Mouse (Mus musculus) spleen, adult 18-20 months (tissue): ENCODE measurements around the gene B230217C12Rik.

Experiments used
- DNase-seq, 2 experiments: peaks; one replicate each; pipeline ENCODE4 v3.0.0; 2022; ENCODE audit warnings: mixed read lengths in 2 of 2

B230217C12Rik gene

DNA sequence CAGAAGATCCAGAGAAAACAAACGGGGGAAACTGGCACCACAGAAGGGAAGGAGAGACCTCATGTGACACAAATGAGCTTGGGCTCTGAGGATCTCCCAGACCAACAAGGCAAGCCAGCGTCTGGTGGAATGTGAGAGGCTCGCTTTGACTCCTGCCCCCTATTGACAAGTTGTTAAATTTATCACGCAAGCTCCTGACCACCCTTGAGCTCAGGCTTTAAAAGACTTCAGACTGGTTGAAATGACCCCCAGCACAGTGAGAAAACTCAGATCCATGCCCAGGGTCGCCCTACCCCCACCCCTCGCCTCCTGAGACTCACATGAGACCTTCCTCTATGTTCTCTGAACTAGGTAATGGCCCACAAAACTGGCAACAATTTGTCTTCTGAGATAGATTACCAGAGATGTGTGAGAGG lies at the start of gene B230217C12Rik:
TSS of gene B230217C12Rik (plus strand) at position 242 of the 416 bp plus-strand sequence.
- DNase-seq: no peak

DNA sequence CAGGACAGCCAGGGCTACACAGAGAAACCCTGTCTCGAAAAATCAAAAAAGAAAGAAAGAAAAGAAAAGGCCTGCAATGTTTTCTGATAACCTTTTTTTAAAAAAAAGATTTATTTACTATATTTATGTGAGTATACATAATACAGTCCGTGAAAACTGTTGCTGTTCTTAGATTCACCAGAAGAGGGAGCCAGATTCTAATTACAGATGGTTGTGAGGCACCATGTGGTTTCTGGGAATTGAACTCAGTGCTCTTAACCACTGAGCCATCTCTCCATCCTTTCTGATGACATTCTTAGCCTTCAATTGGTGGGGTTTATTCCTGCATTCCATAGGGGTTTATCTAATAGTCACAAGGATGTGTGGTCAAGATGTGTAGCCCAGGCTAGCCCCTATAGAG lies 47.4 kb upstream of the B230217C12Rik start:
- DNase-seq: peak in 1 of 2 experiments; percentile 34

DNA sequence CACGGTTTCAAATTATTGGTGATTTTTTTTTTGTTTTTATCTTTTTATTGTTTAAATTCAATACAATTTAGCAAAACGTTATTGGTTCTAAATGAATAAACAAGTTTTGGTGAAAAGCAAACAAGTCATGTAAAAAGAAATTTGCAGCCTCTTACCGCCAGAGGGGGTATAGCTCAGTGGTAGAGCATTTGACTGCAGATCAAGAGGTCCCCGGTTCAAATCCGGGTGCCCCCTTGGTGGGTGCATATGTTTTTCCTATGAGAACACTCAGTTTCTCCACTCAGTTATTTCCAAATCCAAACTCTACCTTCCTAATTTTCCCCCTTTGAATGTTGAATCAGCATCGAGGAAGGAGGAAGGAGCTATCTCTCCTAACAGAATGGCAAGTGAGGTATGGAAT lies 43.7 kb upstream of the B230217C12Rik start:
- DNase-seq: peak; percentile 54 to 72

DNA sequence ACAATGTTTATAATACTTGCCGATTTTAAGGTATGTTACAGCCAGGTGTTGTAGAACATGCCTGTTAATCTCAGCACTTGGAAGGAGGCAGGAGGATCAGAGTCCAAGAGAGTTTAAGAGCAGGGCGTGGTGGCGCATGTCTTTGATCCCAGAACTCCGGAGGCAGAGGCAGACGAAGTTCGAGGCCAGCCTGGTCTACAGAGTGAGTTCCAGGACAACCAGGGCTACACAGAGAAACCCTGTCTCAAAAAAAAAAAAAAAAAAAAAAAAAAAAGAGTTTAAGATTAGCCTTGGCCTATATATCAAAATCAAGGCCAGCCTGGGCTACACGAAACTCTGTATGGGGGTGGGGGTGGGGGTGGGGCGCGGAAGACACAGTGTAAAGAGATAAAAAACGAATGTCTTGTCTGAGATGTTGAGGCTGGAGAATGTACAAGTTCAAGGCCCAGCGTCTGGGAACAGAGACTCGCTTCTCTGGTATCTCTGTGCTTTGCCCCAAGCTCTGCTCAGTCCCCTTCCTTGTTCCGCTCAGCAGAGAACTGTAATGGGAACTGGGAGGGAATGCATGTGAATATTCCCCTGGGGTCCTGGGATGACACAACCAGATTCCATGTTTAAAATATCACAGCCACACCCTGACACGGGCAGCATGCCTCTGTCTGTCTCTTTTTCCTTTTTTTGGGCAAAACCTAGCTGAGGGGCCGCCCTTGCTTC lies 43.1 kb upstream of the B230217C12Rik start:
- DNase-seq: no peak

DNA sequence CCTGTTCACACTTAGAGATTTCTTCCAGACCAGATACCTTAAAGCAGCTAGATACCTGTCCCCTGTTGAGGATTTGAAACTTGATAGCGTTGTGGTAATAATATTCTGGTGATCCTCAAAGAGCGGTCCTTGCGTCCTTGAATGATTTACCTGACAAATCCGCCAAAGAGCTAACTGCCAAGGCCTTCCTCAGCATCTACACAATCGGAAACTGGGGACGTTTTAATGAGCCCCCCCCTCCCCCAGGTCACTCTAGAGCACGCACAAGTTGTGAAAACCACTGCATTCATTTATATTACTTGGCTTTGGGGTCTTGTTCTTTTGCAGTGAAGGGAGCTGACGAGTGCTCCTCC lies 42.5 kb upstream of the B230217C12Rik start:
- DNase-seq: no peak

DNA sequence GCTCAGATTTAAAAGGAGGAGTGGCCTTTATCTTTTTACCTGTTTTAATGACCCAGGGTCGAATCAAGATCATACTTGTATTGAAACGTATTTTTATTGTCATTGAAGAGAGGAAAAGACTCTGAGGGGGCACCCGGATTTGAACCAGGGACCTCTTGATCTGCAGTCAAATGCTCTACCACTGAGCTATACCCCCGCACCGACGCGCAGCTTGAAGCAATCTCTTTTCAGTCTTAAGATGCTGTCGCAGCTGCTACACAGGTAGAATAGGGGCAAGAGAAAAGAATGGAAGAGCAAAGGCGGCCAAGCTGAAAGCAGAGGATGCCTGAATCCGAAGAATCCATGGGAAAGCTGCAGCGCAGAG lies 41.8 kb upstream of the B230217C12Rik start, which contains the start of gene Lasp1:
TSS of gene Lasp1 (plus strand) at position 219 of the 364 bp plus-strand sequence.
- peak; percentile 78 to 85 for DNase-seq

DNA sequence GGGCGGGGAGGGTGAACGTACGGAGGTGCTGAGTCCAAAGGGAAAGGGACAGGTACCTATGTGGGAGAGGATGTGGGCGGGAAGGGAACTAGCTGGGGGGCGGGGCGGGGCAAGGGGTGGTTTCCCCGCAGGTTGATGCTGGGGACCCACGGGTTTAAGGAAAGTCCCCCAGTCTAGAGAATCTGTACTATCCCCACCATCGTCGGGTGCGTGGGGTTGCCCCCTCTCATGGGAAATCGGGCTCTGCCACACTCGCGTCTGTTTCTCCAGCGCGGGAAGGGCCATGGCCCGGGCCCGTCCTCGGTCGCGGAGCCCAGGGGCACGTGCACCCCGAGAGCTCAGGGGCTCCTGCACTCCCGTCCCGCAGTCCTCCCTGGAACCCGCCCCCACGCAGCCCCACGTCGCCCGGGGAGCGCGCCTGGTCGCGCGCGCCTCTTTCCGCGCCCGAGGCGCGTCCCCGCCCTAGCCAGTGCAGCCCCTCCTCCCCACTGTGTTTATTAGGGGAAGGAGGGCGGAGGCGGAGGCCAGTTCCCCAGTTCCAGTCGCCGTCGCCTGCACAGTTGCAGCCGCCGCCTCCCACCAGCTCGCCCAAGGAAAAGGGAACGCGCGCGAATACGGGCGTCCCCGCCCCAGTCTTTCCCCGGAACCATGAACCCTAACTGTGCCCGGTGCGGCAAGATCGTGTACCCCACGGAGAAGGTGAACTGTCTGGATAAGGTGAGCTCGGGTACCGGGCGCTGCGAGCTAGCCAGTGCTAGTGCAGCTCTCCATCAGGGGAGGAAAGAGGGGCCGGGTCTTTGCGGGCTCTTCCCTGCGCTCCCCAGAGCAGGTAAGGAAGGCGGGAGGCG lies 41.2 kb upstream of the B230217C12Rik start:
- DNase-seq: peak; percentile 83 to 87

DNA sequence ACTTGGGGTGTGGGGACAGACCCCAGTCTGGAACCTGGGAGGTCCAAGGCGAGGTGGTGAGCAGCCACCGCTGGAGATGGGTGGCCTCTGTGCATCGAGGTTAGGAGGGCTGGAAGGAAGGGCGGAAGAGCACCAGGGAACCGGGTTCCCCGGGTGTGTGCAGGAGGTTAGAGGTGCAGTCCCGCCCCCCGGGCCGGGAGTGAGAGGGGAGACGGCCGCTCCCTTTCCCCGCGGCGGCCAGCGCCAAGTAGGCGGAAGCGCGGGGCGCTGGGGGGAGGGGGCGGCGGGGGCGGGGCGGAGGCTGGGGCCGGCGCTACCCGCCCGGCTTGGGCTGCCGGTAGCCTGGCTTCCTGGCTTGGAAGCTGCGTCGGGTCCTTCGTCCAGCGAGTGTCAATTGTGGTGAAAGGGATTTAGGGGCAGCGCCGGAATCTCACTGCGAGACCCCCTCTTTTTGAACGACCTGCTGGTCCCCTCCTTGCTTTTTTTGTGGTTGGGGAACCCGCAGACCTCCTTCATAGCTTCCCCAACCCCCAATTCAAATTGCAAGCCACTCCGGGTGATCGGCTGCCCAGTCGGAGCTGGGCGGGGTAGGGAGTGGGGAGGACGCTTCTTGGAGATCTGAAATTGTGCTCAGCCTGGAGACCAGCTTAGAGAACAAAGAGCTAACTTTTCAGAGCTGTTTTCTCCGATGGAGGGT lies 40.4 kb upstream of the B230217C12Rik start:
- peak; percentile 70 to 74 for DNase-seq

DNA sequence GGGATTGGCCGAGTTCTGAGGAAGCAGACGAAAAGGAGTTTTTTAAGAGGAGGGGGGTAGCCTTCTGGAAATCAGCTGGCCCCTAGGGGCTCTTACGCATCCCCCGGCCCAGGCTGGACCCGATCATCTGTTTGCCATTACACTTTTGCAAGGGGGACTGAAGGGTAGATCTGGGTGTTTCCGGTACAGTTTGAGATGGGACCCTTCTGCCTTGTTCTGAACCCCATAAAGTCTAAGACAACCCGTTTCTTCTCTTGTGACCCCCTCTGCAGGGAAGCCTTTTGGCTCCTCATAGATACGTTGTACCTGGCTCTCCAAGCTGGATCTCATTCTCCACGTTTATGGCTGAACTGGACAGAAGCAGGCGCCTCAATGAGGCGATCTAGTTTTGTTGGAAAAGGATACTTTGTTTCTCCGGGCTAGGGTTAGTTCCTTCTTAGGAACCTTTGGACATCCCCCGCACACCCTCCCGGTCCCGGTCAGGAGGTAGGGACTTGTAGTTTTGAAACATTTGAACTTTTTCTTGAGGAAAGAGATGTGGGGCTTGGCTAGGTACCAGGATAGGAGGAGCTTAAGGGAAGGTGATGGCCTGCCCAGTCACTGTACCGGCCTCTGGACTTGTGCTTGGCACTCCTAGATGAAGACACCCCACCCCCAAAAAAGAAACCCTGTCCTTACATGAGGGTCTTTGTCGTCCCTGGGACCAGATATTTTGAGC lies 39.7 kb upstream of the B230217C12Rik start:
- DNase-seq: no peak

DNA sequence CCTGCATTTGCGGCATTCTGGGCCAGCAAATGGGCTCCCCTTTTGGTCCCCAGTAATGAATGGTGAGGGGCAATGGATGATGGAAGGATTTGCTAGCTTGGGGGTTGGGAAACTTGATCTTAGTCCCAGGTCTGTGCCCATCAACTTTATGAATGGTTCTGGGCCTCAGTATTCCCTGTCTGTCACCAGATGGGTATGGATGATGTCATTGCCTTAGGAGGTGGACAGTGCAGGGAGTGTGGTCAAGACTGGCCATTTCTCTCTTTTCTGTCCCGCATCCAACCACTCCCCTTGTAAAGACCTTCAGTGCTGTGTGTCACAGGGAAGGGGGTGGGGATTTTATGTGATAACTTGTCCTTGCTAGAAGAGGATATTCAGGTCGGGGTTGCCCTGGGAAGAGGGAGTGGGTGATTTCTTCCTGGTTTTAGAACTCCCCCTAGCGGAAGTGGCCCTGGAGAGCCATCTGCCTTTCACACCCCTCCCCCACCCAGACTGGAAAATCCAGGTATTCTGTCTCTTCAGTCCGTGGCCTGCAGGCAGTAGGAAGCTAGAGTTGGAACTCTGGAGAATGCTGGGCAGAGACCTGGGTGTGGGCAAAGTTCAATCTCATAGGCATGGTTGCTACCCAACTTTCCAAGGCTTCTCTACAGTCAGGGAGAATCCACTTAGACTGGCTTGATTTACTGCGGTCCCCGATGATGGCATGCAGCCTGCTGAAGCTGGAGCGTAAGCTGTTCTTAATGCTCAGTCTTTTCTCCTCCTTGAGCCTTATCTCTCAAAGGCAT lies 39.0 kb upstream of the B230217C12Rik start:
- no peak for DNase-seq

DNA sequence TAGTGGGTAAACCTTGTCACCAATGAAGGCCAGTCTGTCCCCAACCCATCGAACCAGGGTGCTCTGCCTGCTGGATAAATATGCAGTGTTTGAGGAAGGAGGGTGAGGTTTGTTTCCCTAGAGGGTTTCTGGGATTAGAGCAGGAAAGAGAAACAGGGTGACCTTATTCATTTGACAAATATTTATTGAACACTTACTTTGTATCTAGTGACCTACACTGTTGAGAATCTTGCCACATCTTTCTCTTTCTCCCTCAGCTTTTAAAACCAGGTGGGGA lies 38.4 kb upstream of the B230217C12Rik start:
- DNase-seq: no peak

DNA sequence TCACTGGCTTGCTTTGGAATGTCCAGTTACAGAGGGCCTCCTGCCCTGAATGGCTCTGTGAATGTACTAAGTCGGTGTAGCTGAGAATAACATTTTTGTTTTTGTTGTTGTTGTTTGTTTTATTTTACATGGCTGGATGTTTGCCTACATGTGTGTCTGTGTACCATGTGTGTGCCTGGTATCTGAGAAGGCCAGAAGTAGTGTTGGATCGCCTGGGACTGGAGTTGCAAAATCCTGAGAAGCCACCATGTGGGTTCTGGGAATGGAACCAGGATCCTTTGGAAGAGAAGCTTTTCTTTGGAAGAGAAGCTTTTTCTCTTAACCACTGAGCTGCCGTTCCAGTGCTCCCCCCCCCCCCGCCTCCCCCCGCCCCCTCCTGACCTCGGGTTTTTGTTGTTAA lies 38.1 kb upstream of the B230217C12Rik start:
- no peak for DNase-seq

DNA sequence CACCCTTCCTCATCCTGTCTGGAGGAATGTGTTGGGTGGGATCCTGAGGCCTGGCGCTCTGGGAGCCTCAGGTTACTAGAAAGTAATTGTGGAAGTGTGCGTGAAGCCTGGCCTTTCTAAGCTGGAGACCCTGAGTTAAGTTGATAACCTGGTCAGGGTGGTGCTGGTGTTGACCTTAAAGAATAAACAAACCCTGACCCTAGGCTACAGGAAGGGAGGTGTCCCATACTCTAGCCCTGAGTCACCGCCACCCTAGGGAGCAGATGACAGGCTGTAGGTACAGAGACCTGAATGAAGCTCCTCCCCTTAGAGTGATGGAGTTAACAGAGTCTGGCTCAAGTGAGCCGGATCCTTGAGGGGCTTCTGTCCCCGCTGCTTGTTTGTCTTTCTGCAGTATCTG lies 36.7 kb upstream of the B230217C12Rik start:
- DNase-seq: no peak

DNA sequence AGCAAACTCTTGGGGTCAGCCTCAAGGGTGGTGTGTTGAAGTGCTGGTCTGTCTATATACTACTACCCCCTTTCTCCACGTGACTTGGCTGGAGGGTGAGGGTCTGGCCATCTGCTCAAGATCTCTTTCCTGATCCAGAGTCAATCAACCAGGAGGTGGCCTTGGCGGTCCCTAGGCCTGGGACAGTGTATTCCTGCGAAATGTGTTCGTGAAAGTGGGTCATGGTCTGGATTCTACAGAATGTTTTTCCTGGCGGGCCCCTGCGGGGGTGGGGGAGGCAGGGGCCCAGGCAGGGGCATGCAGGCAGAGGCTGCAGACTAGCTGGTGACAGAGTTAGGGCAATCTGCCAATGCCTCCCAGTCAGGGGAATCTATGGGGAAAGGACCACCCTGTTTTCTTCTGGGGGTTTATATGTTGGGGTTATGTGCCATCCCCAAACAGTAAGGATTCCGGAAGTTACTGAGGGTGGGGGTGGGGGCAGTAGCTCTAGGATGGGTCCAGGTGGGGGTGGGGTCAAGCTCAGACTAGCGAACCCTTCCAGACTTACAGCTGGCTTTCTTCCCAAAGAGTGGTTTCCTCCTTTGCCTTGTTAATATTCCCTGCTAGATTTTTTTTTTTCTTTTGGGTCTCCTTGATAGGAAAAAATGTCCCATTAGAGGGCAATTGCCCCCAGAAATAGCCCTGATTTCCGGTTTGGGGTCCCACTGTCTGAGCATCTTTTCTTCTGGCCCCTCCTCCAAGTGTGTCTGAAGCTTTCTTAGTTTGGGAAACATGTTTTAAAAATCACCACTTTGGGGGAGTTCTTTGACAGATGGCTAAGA lies 35.5 kb upstream of the B230217C12Rik start:
- DNase-seq: no peak

DNA sequence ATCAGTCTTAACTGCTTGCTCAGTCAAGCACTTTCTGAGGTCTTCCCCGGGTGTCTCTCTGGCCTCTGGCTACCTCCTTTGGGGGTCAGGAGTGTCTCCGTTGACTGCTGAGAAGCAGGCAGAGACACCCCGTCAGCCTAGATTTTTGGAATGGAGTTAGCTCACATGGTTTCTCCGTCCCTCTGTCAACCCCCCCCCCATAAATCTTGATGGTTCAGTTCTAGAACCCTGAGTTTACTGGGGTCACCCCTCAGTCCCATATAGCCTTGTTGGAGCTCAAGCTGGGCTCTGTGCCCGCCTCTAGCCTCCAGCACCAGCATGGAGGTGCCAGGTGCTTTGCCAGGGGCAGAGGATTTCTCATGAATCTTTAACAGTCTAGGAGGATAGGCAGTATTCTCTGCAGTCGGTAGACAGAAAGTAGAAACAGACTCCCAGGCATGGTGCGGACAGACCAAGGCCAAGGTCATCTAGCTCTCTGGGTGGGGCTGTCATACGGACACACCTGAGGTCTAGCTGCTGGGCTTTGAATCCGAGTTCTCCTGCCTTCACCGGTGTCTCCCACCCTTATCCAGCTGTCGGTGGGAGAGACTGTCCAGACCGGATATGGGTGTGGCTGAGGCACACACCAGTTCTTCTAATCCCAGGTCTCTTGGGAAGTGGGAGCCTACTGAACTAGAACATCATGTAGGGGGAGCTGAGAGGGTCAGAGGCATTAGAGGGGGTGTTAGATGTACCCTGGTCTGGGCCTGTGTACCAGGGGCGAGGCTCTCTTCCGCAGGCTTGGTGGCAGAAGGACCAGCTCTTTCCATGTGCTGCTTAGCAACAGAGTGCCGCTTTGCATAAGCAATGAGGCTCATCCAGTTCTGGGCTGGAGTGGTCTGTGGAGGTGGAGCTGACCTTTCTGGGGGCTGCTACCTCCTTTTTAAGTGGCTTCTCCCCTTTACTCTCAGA lies 34.6 kb upstream of the B230217C12Rik start:
- no peak for DNase-seq

DNA sequence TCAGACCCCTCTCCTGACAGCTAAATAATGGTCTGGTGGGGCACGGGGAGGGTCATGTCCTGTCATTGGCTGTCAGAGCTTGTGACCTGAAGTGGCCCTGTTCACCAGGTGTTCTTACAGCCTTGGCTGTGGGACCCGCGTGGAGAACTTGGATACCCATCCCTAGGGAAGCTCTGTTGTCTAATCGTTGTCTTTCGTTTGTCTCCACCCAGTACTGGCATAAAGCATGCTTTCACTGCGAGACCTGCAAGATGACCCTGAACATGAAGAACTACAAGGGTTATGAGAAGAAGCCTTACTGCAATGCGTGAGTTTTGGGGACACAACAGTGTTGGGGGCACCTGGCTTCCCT lies 34.0 kb upstream of the B230217C12Rik start:
- no peak for DNase-seq

DNA sequence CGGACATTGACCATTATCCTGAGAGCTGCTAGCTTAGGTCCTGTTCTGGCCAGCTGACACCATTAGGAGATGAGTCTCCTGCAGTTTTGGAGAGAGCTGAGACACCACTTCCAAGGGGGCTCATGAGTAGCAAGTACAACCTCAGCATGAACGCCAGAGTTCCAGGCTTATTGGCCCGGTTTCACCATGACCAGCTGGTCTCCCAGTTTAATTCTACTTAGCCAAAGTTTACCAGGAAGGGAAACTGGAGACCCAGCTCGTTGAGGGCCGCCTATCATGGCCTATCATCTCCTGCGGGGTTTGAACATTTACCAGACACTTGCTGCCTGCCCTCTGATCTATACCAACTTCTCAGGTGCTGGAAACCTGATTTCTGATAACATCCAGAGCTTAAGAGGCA lies 33.0 kb upstream of the B230217C12Rik start:
- no peak for DNase-seq

DNA sequence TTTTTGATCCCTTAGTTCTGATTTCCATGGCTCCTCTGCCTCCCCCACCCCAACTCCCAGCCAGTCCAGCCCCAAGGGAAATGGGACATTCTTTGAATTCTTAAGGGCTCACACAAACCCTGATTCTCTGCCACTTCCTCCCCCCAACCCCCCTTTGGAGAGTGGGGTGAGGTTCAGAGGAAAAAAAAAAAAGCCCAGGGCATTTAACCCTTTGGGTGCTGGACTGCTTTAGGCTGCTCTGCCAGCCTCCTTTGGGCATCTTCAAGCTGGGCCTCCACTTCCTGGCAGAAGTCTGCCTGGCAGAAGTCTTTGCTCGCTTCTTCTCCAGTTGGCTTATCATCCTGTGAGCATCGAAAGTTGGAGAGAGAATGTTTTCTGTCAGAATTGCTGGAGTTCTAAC lies 32.5 kb upstream of the B230217C12Rik start:
- no peak for DNase-seq

DNA sequence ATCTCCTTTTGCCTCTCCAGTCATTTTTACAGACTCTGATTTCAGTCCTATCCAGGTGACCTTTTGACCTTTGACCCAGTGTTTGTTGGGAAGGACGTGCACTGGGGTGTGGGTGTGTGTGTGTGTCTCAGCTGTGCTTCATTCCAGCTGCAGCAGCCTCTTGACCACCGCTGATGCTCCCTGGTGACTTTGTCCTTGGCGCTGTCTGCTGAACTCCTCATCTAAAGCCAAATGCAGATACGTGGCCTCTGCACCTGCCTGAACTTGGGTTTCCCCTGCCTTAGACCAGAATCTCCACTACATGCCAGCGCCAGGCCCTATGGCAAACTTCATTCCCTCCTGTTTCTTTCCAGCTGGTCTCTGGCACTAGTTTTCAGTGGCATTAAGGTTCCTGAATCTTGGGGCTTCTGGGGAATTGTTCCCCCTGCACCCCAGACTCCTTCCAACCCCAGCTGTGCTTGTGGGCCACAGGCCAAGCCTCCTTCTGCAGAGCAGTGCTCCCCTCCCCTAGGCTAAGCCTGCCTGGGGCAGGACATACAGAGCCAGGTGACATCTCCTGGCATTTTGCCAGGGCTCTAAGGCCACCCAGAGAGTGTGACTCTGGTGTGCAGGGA lies 31.9 kb upstream of the B230217C12Rik start:
- no peak for DNase-seq
